Mouse (Mus musculus) testis, adult 2 months (tissue): ENCODE measurements around the gene Proca1.

Experiments used
- CTCF ChIP-seq: fragments of 200-500 bp; IDR thresholded peaks from 2 replicates; pipeline ENCODE4 v1.5.1; 2012; ENCODE audit warnings: low read depth, mild to moderate bottlenecking, inconsistent platforms, low read length, moderate library complexity; ENCODE audit not compliant: control insufficient read depth, insufficient read depth, insufficient replicate concordance
- POLR2A ChIP-seq: fragments of 200-500 bp; IDR thresholded peaks from 2 replicates; pipeline ENCODE4 v1.6.1; 2012; ENCODE audit warnings: low read depth, mild to moderate bottlenecking, inconsistent platforms, low read length, moderate library complexity; ENCODE audit not compliant: control insufficient read depth

DNA sequence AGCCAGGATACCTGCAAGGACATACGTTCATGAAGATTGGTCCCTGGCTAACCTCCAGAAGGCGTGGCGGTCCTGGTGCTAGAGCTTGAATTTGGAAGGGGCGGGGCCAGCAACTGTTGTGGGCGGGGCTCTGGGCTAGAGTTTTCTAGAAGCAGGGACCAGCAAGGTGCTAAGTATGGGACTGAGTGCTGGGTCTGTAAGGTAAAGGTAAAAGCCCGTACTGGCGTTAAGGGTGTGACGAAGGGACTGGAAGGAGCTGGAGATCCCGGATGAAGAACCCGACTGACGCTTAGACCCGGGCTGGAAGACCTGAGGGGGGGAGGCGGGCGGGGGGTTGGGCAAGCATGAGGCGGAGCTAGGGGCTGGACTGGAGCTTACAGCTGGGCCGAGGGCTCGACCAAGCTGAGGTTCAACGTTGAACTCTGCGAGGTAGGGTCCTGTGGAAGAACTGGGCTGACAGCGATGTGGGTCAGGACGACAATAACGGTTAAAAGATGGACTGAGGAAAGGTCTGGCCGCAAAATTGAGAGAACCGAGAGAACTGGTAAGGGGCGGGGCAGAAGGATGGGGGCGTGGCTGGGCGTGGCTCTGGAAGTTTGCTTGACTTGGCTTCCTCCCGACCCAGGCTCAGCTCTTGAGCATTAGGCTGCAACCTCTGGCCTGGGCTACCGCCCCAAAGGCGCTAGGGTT, 1.4 kb downstream of the Proca1 start:
- TF ChIP-seq POLR2A (peak; percentile 27), CTCF (no peak)
